Mouse (Mus musculus): ENCODE data around the gene Fam57b.

Gene Fam57b

DNA sequence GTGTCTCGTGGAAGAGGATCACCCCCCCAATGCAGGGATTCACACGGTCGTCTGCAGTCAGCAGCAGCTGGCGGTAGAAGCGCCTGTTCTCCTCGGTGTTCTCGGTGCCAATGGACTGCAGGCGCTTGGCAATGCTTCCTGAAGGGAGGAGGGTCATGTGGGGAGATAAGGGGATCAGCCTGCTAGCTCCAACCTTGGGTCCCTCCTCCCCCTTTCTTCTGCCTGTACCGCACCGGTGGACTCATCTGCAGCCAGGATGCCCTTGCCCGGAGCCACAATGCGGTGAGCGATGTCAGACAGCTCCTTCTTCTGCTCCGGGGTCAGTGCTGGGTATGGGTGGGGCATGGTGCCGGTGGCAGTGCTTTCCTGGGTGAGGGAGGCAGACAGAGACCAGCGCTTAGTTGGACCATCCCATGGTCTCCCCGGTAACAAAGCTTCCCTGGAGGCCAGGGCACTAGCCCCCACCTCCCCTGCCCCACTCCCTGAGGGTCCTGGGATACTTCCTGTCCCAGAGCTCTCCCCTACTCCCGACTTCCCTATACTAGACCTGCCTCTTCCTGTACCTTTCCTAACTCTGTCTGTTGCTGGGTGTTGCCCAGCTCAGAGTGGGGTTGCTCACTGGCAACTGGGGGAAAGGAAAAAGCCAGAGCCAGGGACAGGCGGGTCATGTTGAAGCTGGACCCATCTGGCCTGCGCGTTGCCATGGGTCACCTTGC, at the start of gene Fam57b:
Gene Fam57b, plus strand, starts transcription at position 258 of the 716 bp plus-strand sequence.
- Histone ChIP-seq H3K9me3 (ENCODE audit: low read length) (no peaks in the 10 kb centered on the region), H3K4me3 (replicated peaks; ENCODE audit: low read length) (peak within 1 kb of the TSS; percentile 99), H3K4me1 (replicated peaks; ENCODE audit: low read depth, low read length) (peaks cover 71% of the 10 kb centered on the region), H3K27me3 (ENCODE audit: insufficient read depth, low read length) (no peaks in the 10 kb centered on the region), H3K36me3 (ENCODE audit: insufficient read depth, low read length) (peaks cover 58% of the 10 kb centered on the region)
- TF ChIP-seq POU5F1 (IDR thresholded peaks at IDR 0.05; ENCODE audit: borderline replicate concordance, low read length) (no peak), CTCF (conservative IDR thresholded peaks at IDR 0.05; ENCODE audit: low read length) (no peak), NANOG (IDR thresholded peaks at IDR 0.05; ENCODE audit: borderline replicate concordance, low read length) (no peak)

DNA sequence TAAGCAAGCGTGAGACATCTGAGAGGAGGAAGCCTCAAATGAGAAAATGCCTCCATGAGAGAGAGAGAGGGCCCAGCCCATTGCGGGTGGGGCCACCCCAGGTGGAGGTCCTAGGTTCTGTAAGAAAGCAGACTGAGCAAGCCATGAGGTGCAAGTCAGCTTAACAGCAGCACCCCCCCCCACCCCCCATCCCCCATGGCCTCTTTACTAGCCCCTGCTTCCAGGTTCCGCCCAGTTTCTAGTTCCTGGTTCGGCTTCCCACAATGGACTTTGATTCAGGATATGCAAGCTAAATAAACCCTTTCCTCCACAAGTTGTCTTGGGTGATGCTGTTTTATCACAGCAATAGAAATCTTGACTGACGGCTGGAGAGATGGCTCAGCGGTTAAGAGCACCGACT, 48.6 kb upstream of the Fam57b start:
- H3K4me3 ChIP-seq (replicated peaks; ENCODE audit: low read length), result no peak overlapping the region

DNA sequence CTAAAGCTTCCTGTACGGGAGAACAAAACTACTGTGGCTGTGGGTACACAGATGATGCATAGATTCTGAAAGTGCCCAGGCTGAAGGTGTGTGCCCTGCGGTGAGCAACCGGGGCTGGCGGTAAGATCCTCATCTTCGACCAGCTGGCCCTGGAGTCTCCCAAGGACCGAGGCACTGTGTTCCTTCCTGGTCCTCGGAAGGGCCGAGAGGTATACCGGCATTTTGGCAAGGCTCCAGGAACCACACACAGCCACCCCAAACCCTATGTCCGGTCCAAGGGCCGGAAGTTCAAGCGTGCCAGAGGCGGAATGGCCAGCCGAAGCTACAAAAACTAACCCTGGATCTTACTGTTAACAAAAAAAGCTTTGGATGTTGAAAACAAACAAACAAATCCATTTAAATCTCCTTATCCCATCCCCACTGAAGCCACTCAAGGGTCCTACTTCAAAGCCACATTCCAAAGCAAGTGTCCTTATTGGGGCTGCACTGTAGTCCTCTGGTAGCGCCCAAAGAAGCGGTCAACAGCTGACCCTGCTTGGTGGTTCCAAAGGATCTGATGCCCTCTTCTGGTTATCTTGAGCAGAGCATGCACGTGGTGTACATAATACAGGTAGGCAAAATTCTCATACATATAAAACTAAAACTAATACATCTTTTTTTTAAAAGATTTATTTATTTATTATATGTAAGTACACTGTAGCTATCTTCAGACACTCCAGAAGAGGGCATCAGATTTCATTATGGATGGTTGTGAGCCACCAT, 47.7 kb upstream of the Fam57b start:
- Histone ChIP-seq H3K4me3 (replicated peaks; ENCODE audit: low read length) (peak overlapping the region; percentile 43; the same call in 1 of the 2 replicates), H3K4me1 (replicated peaks; ENCODE audit: low read depth, low read length) (peaks cover 47% of the 10 kb centered on the region), H3K36me3 (ENCODE audit: insufficient read depth, low read length) (no peaks in the 10 kb centered on the region), H3K27me3 (ENCODE audit: insufficient read depth, low read length) (no peaks in the 10 kb centered on the region), H3K9me3 (ENCODE audit: low read length) (no peaks in the 10 kb centered on the region)
- TF ChIP-seq POU5F1 (IDR thresholded peaks at IDR 0.05; ENCODE audit: borderline replicate concordance, low read length) (no peak), CTCF (conservative IDR thresholded peaks at IDR 0.05; ENCODE audit: low read length) (peak; percentile 18; the same call in 1 of the 2 replicates)

More for the DNA sequence above, 48.6 kb upstream of the Fam57b start:
- no peak for TF ChIP-seq POU5F1 (IDR thresholded peaks at IDR 0.05; ENCODE audit: borderline replicate concordance, low read length)
- no peak for TF ChIP-seq CTCF (conservative IDR thresholded peaks at IDR 0.05; ENCODE audit: low read length)
- no peak for TF ChIP-seq NANOG (IDR thresholded peaks at IDR 0.05; ENCODE audit: borderline replicate concordance, low read length)
- Histone ChIP-seq H3K4me1 (replicated peaks; ENCODE audit: low read depth, low read length) (peaks cover 41% of the 10 kb centered on the region), H3K9me3 (ENCODE audit: low read length) (no peaks in the 10 kb centered on the region), H3K36me3 (ENCODE audit: insufficient read depth, low read length) (no peaks in the 10 kb centered on the region), H3K27me3 (ENCODE audit: insufficient read depth, low read length) (no peaks in the 10 kb centered on the region)

DNA sequence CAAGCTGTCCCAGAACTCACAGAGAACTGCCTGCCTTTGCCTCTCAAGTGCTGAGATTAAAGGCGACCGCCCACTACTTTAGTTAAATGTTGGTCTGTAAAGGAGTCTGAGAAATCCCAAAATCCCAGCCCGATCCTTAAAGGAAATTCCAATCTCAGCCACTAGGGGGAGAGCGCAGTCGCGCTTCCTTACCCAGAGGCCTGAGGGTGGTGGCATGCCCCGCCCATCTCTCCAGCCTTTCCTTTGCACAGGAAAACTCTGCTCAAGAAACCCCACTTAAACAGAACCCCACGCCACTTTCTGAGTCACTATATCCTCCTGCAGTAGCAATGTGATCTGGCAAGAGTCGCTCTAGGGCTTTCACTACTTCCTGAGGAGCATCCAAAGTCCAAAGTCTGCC, 42.6 kb upstream of the Fam57b start:
- no peak for TF ChIP-seq POU5F1 (IDR thresholded peaks at IDR 0.05; ENCODE audit: borderline replicate concordance, low read length)
- peak; percentile 93 for TF ChIP-seq CTCF (conservative IDR thresholded peaks at IDR 0.05; ENCODE audit: low read length)
- no peaks in the 10 kb centered on the region for H3K27me3 ChIP-seq (ENCODE audit: insufficient read depth, low read length)
- H3K36me3 ChIP-seq (ENCODE audit: insufficient read depth, low read length), result no peaks in the 10 kb centered on the region
- H3K4me3 ChIP-seq (replicated peaks; ENCODE audit: low read length), result 0 out of 2 replicates have a peak overlapping the region, but pooled peaks have one; percentile 10
- H3K4me1 ChIP-seq (replicated peaks; ENCODE audit: low read depth, low read length), result peaks cover 27% of the 10 kb centered on the region
- H3K9me3 ChIP-seq (ENCODE audit: low read length), result no peaks in the 10 kb centered on the region

DNA sequence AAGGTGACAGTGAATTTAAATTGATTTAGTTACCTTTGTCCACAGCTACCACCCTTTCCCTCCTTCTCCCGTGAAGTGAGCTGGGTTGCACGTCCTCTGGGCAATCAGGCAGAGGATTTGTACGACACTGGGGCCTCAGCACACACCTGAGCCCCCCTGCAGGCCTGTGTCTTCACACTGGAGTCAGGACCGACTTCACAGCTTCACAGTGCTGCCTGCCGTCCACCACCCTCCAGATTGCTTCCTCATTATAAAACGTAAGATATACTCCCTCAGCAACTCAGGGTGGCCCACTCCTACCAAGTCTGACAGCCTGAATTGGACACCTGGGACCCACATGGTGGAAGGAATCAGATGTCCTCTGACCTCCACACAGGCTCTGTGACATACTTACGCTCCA, 38.9 kb upstream of the Fam57b start:
- Histone ChIP-seq H3K4me3 (replicated peaks; ENCODE audit: low read length) (no peak overlapping the region), H3K4me1 (replicated peaks; ENCODE audit: low read depth, low read length) (peaks cover 64% of the 10 kb centered on the region), H3K36me3 (ENCODE audit: insufficient read depth, low read length) (peaks cover 27% of the 10 kb centered on the region), H3K9me3 (ENCODE audit: low read length) (no peaks in the 10 kb centered on the region), H3K27me3 (ENCODE audit: insufficient read depth, low read length) (no peaks in the 10 kb centered on the region)
- no peak for TF ChIP-seq POU5F1 (IDR thresholded peaks at IDR 0.05; ENCODE audit: borderline replicate concordance, low read length)
- TF ChIP-seq CTCF (conservative IDR thresholded peaks at IDR 0.05; ENCODE audit: low read length), result no peak
- TF ChIP-seq NANOG (IDR thresholded peaks at IDR 0.05; ENCODE audit: borderline replicate concordance, low read length), result no peak

DNA sequence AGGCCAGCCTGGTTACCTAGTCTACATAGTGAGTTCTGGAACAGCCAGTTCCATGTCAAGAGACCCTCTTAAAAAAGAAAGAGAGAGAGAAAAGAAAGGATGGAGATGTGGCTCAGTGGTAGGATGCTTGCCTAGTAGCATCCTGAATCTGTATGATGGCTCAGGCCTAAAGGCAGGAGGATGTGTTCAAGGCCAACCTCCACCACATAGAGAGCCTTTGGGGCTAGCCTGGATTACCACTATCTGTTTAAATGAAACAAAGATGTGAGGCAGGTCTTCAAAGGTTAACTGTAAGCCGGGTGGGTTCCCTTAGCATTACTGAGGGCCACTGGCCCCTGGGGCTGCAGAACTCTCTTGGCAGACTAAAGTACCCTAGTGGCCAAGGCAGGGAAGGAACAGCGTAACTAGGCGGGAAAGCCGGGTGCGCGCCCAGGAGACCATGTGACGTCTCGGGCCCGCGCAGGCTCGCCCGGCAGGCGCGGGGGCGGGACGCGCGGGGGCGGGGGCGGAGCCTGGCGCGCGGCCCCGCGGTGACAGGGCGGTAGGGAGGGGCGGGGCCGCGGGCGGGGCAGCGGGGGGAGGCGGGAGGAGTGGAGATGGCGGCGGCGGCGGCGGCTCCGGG, 38.3 kb upstream of the Fam57b start, which contains the start of gene Mapk3:
Gene Mapk3, plus strand, starts transcription at position 552 of the 622 bp plus-strand sequence.
- Histone ChIP-seq H3K4me3 (replicated peaks; ENCODE audit: low read length) (peak within 1 kb of the TSS; percentile 94), H3K9me3 (ENCODE audit: low read length) (no peaks in the 10 kb centered on the region), H3K4me1 (replicated peaks; ENCODE audit: low read depth, low read length) (peaks cover 66% of the 10 kb centered on the region), H3K36me3 (ENCODE audit: insufficient read depth, low read length) (peaks cover 33% of the 10 kb centered on the region), H3K27me3 (ENCODE audit: insufficient read depth, low read length) (no peaks in the 10 kb centered on the region)
- TF ChIP-seq CTCF (conservative IDR thresholded peaks at IDR 0.05; ENCODE audit: low read length), result peak; percentile 45
- no peak for TF ChIP-seq POU5F1 (IDR thresholded peaks at IDR 0.05; ENCODE audit: borderline replicate concordance, low read length)
- TF ChIP-seq NANOG (IDR thresholded peaks at IDR 0.05; ENCODE audit: borderline replicate concordance, low read length), result no peak

DNA sequence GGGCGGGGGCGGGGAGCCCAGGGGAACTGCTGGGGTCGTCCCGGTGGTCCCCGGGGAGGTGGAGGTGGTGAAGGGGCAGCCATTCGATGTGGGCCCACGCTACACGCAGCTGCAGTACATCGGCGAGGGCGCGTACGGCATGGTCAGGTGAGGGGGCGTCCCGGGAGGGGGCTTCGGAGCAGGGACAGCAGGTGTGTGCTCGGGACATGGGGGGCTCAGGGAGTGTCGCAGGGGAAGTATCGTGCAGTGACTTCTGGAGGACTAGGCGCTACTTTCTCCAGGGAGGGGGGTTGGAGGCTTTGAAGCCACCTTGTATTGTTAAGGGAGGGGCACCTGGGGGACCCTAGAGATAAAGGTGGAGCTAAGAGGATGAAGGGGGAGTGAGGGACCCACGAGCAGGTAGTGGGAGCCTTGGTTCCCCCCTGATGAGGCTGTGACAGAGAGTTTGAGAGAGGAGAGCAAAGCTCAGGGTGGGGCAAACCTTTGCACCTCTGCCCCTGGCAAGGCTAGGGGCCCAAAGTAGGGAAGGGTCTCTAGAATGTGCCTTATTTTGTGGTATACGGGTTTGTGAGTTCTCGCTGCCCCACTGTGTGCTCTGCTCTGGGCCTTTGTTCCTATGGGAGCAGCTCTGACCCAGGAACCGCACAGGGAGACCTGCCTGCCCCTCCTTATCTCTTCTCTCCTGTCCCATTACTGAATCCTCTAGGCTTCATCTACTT, 37.6 kb upstream of the Fam57b start:
- peak overlapping the region; percentile 94 for H3K4me3 ChIP-seq (replicated peaks; ENCODE audit: low read length)
- peaks cover 67% of the 10 kb centered on the region for H3K4me1 ChIP-seq (replicated peaks; ENCODE audit: low read depth, low read length)
- TF ChIP-seq POU5F1 (IDR thresholded peaks at IDR 0.05; ENCODE audit: borderline replicate concordance, low read length) (no peak), NANOG (IDR thresholded peaks at IDR 0.05; ENCODE audit: borderline replicate concordance, low read length) (no peak)
- no peaks in the 10 kb centered on the region for H3K9me3 ChIP-seq (ENCODE audit: low read length)
- no peaks in the 10 kb centered on the region for H3K27me3 ChIP-seq (ENCODE audit: insufficient read depth, low read length)
- peaks cover 40% of the 10 kb centered on the region for H3K36me3 ChIP-seq (ENCODE audit: insufficient read depth, low read length)

DNA sequence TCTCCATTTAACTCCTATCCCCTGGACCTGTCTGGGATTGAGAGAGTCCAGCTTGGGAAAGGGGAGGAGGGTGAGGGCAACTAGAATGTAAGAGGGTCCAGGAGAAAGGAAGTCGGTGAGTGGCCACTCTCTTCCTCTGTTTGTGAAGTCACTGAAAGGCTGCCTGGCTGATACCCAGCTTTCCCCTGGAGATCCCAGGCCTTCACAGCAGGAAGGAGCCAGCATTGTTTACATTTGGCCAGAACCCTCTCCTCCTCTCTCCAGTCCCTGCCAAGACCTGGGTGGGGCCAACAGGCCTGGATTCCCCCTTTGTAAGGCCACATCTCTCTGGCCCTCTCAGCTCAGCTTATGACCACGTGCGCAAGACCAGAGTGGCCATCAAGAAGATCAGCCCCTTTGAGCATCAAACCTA, 37.1 kb upstream of the Fam57b start:
- Histone ChIP-seq H3K9me3 (ENCODE audit: low read length) (no peaks in the 10 kb centered on the region), H3K4me1 (replicated peaks; ENCODE audit: low read depth, low read length) (peaks cover 67% of the 10 kb centered on the region), H3K36me3 (ENCODE audit: insufficient read depth, low read length) (peaks cover 46% of the 10 kb centered on the region), H3K27me3 (ENCODE audit: insufficient read depth, low read length) (no peaks in the 10 kb centered on the region), H3K4me3 (replicated peaks; ENCODE audit: low read length) (peak overlapping the region; percentile 94)
- no peak for TF ChIP-seq CTCF (conservative IDR thresholded peaks at IDR 0.05; ENCODE audit: low read length)
- no peak for TF ChIP-seq POU5F1 (IDR thresholded peaks at IDR 0.05; ENCODE audit: borderline replicate concordance, low read length)
- no peak for TF ChIP-seq NANOG (IDR thresholded peaks at IDR 0.05; ENCODE audit: borderline replicate concordance, low read length)

Measured in E14TG2a.4 (cell line).